Mouse (Mus musculus) 416B (cell line): Measurements from ENCODE around the gene Cypt3.

ENCODE experiments used
- DNase-seq: peaks from one replicate; pipeline ENCODE4 v3.0.0; 2011; ENCODE audit warnings: low read depth

The Cypt3 gene

DNA sequence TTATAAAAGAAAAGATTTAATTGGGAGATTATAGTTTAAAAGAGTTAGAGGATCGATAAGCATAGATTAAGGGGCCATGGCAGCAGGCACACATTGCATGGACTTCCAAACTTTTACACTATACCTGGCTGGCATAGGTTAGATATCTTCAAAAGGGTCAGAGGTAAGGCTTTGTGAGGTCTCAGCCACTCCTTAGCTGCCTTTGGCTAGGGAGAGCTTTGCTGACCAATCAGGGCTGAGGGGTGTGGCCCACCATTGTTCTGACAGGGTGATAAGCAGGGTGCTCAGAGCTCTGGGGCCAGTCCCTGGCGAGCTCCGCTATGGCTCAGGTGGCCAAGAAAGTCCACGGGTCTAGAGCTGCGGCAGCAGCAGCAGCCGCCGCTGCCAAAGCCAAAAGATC, at the start of gene Cypt3:
Gene Cypt3 (plus strand): TSS at position 301 of the 400 bp plus-strand sequence.
- no peak for DNase-seq

DNA sequence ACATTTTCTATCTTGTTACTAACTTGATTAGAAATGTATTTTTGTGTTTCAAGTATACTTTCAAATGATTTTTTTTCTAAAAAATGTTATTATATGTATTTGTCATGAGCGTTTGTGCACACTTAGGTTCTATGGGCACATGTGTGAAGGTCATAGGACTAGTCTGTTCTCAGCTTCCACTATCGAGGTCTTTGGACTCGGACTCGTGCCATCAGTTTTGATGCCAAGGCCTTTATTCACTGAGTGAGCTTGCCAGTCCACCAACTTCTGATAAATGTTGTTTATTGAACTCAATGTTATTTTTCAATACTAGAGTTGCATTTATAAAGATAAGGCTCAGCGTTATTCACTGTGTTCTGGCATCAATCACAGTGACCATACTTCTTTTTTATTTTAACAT, 42.9 kb upstream of the Cypt3 start:
- no peak for DNase-seq

DNA sequence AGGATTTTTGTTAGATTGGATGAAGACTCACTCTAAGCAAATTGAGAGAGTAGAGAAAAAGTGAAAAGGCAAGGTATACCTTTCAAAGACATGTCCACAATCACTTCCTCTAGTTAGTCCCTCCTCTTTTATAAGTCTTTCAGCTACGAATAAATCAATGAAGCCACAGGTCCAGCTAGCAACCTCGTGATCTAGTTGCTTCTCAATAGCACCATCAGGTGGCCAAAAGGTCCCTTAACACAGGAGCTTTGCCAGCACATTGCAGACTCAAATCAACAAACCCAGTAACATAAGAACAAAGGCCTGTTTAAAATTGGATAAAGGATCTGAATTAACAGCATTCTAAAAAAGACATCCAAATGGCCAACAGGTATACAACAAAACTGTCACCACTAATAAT, 30.0 kb upstream of the Cypt3 start:
- DNase-seq, result peak; percentile 13

DNA sequence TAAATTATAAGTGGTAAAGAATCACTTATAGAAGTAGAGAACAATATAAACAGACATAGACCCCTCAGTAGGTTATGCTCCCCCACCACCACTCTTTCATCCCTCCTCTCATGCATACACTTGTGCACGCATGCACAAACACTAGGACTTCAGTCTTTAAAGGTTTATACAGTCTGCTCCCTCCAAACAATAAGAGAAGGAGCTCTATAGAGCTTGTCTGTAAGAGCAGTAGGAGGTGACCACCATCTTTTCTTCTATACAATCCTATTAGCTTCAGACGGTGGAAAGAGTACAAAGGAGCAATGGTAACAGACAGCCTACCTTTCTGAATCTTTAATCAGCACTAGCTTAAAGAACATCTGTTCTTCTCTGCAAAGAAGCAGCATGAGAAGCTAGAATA, 1.8 kb upstream of the Cypt3 start:
- DNase-seq, result no peak

DNA sequence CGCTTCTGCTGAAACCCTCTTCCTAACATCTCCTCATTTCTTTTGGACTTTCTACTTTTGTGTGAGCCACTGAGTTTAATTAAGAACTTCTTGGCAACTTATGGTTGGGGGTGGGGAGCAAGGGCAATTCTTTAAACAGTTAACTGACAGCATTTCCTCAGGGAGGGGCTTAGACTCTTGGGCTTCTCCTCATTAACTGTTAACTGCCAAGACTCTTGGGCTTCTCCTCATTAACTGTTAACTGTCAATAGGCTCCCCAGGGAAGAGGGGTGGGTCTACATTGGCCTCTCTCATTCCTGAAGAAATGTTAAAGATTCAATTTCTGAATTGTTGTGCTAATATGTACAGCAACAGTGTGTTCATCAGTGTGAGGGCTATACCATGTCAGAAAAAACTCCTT, 6.3 kb downstream of the Cypt3 start:
- DNase-seq, result no peak

DNA sequence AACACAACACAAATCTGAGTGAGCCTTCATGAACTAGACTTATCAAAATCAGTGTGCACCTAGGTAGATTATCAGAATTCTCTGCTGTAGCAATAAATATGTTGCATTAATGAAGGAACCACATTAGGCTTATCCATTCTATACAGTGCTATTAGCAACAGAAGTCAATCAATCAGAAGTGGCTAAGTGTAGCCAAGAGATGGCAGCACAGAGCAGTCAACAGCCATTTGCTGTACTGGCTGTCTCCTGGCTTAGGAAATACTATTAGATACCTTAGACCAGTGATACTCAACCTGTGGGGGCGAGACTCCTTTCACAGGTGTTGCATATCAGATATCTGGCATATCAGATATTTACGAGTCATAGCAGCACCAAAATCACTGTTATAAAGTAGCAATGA, 41.2 kb downstream of the Cypt3 start:
- peak; percentile 1 for DNase-seq
